In genomic region chr17:25813471-25813870, GRCm38 (mm10) we compare ENCODE assay signal across 8 mouse cellular contexts. TPM values are rescaled to one million over a fixed set of nuclear protein-coding genes. Genes with fewer than 3 reads are reported as not detected.
DNase-seq lines count a peak whose midpoint lies in the region; ATAC-seq and TF ChIP-seq lines count a peak whose summit lies in the region.

No protein-coding gene starts in this region.

- no peak overlapping the region; the same call in 1 of the 2 replicates for H3K4me2 ChIP-seq in kidney, embryonic 14.5 days (replicated peaks; ENCODE audit: low read depth, low read length)
- no peak overlapping the region for H3K4me2 ChIP-seq in liver, embryonic 11.5 days

- no peak overlapping the region for H3K27ac ChIP-seq in kidney, embryonic 14.5 days (ENCODE audit: low read depth, low read length)
- H3K27ac ChIP-seq in liver, embryonic 11.5 days (ENCODE audit: low read depth, low read length): no peak overlapping the region
- no peak overlapping the region for H3K27ac ChIP-seq in testis, adult 2 months (ENCODE audit: control insufficient read depth, insufficient read depth, low read depth, low read length)

- DNase-seq in 3T3-L1 (ENCODE audit: low read depth, low spot score): peak; percentile 75
- peak; percentile 69 for DNase-seq in T-cell, adult 2 months (ENCODE audit: low spot score)
- DNase-seq in embryo, embryonic 10 days (ENCODE audit: low spot score): peak; percentile 94
- DNase-seq in gastrocnemius, postnatal 25 days: peak; percentile 55
- DNase-seq in liver, embryonic 11.5 days (ENCODE audit: low spot score): peak; percentile 86
- DNase-seq in natural killer cell, adult 2 months (ENCODE audit: low spot score in 2 of 2): peak; percentile 57 to 73

- peaks cover 34% of the 10 kb centered on the region for H3K27me3 ChIP-seq in kidney, embryonic 14.5 days (ENCODE audit: control insufficient read depth, insufficient read depth, low read length)
- peaks cover 89% of the 10 kb centered on the region for H3K27me3 ChIP-seq in liver, embryonic 11.5 days (replicated peaks; ENCODE audit: control insufficient read depth, insufficient read depth, low read length)
- H3K27me3 ChIP-seq in testis, adult 2 months (ENCODE audit: control insufficient read depth, insufficient read depth, low read length): no peaks in the 10 kb centered on the region

- no peaks in the 10 kb centered on the region for H3K9me3 ChIP-seq in kidney, embryonic 14.5 days (ENCODE audit: control insufficient read depth, low read length)
- H3K9me3 ChIP-seq in liver, embryonic 11.5 days (ENCODE audit: control insufficient read depth, low read length): no peaks in the 10 kb centered on the region

- no peak overlapping the region for H3K9ac ChIP-seq in kidney, embryonic 14.5 days (ENCODE audit: low read depth, low read length)
- no peak overlapping the region for H3K9ac ChIP-seq in liver, embryonic 11.5 days (ENCODE audit: low read depth, low read length)

- WGBS in kidney, embryonic 14.5 days: 1% methylated on average over 20 of the region's 20 CpGs
- WGBS in liver, embryonic 11.5 days: 3% methylated on average over 20 of the region's 20 CpGs

- TF ChIP-seq CTCF in testis, adult 2 months (IDR thresholded peaks at IDR 0.05; ENCODE audit: control insufficient read depth, insufficient read depth, insufficient replicate concordance, low read depth, low read length): peak; percentile 56; the same call in 1 of the 2 replicates

- peak; percentile 41; the same call in 1 of the 2 replicates for ATAC-seq in kidney, embryonic 14.5 days (ENCODE audit: low FRiP score, low TSS enrichment)
- ATAC-seq in liver, embryonic 11.5 days (replicated peaks; ENCODE audit: low FRiP score): 0 out of 2 replicates have a peak, but pooled peaks have one; percentile 40

- H3K4me1 ChIP-seq in kidney, embryonic 14.5 days (ENCODE audit: control insufficient read depth, insufficient read depth, low read length): peaks cover 12% of the 10 kb centered on the region
- peaks cover 4% of the 10 kb centered on the region; the same call in 1 of the 2 replicates for H3K4me1 ChIP-seq in liver, embryonic 11.5 days (replicated peaks; ENCODE audit: control insufficient read depth, insufficient read depth, low read length)
- H3K4me1 ChIP-seq in testis, adult 2 months (ENCODE audit: control insufficient read depth, insufficient read depth, low read length): peaks cover 16% of the 10 kb centered on the region

- H3K4me3 ChIP-seq in kidney, embryonic 14.5 days (ENCODE audit: low read length): no peak overlapping the region
- no peak overlapping the region for H3K4me3 ChIP-seq in liver, embryonic 11.5 days (ENCODE audit: low read depth, low read length)
- H3K4me3 ChIP-seq in testis, adult 2 months (ENCODE audit: control insufficient read depth, low read depth, low read length): no peak overlapping the region

- no peak for TF ChIP-seq POLR2A in testis, adult 2 months (IDR thresholded peaks at IDR 0.05; ENCODE audit: control insufficient read depth, low read depth, low read length)

- no peaks in the 10 kb centered on the region for H3K36me3 ChIP-seq in kidney, embryonic 14.5 days (ENCODE audit: control insufficient read depth, insufficient read depth, low read length)
- no peaks in the 10 kb centered on the region for H3K36me3 ChIP-seq in liver, embryonic 11.5 days (ENCODE audit: control insufficient read depth, insufficient read depth, low read length)
- H3K36me3 ChIP-seq in testis, adult 2 months (ENCODE audit: control insufficient read depth, insufficient read depth, low read length): no peaks in the 10 kb centered on the region

RNA-seq across cellular contexts. Expression of gene Fbxl16, which starts 4.6 kb away (rescaled TPM):
- total RNA-seq in gastrocnemius, postnatal 25 days (2021): 1 to 10 TPM; 1.5 to 1.7 TPM
- polyA plus RNA-seq in kidney, embryonic 14.5 days (2014; fragmentation: Nextera tagmentation; extraction: Ambion mirVana): 1.1 and 1.3 TPM in 2 replicates
- 0.99 and 1.2 TPM in 2 replicates for polyA plus RNA-seq in liver, embryonic 11.5 days (2014; fragmentation: Nextera tagmentation; extraction: Ambion mirVana)
- polyA plus RNA-seq in testis, adult 2 months (2012; rRNA removed): 6.2 and 7.1 TPM in 2 replicates

RNA-seq across cellular contexts. Expression of gene Wdr24, which starts 10.0 kb away (rescaled TPM):
- total RNA-seq in gastrocnemius, postnatal 25 days (2021): 10 to 100 TPM in 1 of 2 experiments, 1 to 10 TPM in 1; 9.3 to 10.5 TPM
- polyA plus RNA-seq in kidney, embryonic 14.5 days (2014; fragmentation: Nextera tagmentation; extraction: Ambion mirVana): 21.4 and 32.0 TPM in 2 replicates
- 29.8 and 31.9 TPM in 2 replicates for polyA plus RNA-seq in liver, embryonic 11.5 days (2014; fragmentation: Nextera tagmentation; extraction: Ambion mirVana)
- 35.8 and 36.0 TPM in 2 replicates for polyA plus RNA-seq in testis, adult 2 months (2012; rRNA removed)

RNA-seq across cellular contexts. Expression of gene Jmjd8, which starts 15.2 kb away (rescaled TPM):
- total RNA-seq in gastrocnemius, postnatal 25 days (2021): 10 to 100 TPM; 14.3 to 18.9 TPM
- polyA plus RNA-seq in kidney, embryonic 14.5 days (2014; fragmentation: Nextera tagmentation; extraction: Ambion mirVana): 45.7 and 47.0 TPM in 2 replicates
- 36.6 and 37.0 TPM in 2 replicates for polyA plus RNA-seq in liver, embryonic 11.5 days (2014; fragmentation: Nextera tagmentation; extraction: Ambion mirVana)
- 16.4 and 18.6 TPM in 2 replicates for polyA plus RNA-seq in testis, adult 2 months (2012; rRNA removed)

RNA-seq across cellular contexts. Expression of gene Metrn, which starts 16.5 kb away (rescaled TPM):
- 10 to 100 TPM; 48.4 to 72.2 TPM for total RNA-seq in gastrocnemius, postnatal 25 days (2021)
- 8.2 and 28.6 TPM in 2 replicates for polyA plus RNA-seq in kidney, embryonic 14.5 days (2014; fragmentation: Nextera tagmentation; extraction: Ambion mirVana)
- 7.6 and 10.8 TPM in 2 replicates for polyA plus RNA-seq in liver, embryonic 11.5 days (2014; fragmentation: Nextera tagmentation; extraction: Ambion mirVana)
- 19.4 and 21.1 TPM in 2 replicates for polyA plus RNA-seq in testis, adult 2 months (2012; rRNA removed)

RNA-seq across cellular contexts. Expression of gene AC134908.4, which starts 18.0 kb away (rescaled TPM):
- not detected for total RNA-seq in gastrocnemius, postnatal 25 days (2021)
- polyA plus RNA-seq in kidney, embryonic 14.5 days (2014; fragmentation: Nextera tagmentation; extraction: Ambion mirVana): not detected in 2 replicates
- not detected in 2 replicates for polyA plus RNA-seq in liver, embryonic 11.5 days (2014; fragmentation: Nextera tagmentation; extraction: Ambion mirVana)
- polyA plus RNA-seq in testis, adult 2 months (2012; rRNA removed): not detected in 2 replicates
